Mouse (Mus musculus): ENCODE results near the gene Avpr1b.

DNA sequence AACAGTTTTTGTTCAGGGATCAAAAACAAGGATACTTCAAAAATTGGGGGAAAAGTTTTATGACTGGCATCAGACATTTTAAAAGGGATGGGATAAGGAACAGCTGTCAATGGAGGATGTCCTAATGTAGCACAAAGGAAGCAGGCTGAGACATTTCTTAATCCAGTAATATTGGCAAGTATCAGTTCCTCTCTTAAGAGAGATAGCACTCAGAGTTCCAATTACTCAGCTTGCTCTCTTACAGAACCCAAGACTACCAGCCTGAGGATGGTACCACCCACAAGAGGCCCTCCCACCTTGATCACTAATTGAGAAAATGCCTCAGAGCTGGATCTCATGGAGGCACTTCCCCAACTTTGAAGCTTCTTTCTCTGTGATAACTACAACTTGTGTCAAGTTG lies 38.5 kb upstream of the Avpr1b start:
- TF ChIP-seq POLR2A (IDR thresholded peaks at IDR 0.05; ENCODE audit: low read depth, low read length), result no peak
- TF ChIP-seq NRF1 (IDR thresholded peaks at IDR 0.05; ENCODE audit: low read depth, low read length), result no peak
- TF ChIP-seq CHD2 (IDR thresholded peaks at IDR 0.05; ENCODE audit: low read length), result no peak
- no peak for TF ChIP-seq KAT2A (IDR thresholded peaks at IDR 0.05; ENCODE audit: insufficient replicate concordance, low read length)
- no peak for TF ChIP-seq JUND (conservative IDR thresholded peaks at IDR 0.05; ENCODE audit: low read depth, low read length)
- TF ChIP-seq CTCF (conservative IDR thresholded peaks at IDR 0.05 in 1 of 2, IDR thresholded peaks at IDR 0.05 in 1 of 2; ENCODE audit: low read depth in 2 of 2, low read length in 2 of 2), result no peak
- no peak for TF ChIP-seq ZC3H11A (IDR thresholded peaks at IDR 0.05; ENCODE audit: low read depth, low read length)
- no peak for TF ChIP-seq ETS1 (conservative IDR thresholded peaks at IDR 0.05; ENCODE audit: low read depth, low read length)
- TF ChIP-seq RCOR1 (conservative IDR thresholded peaks at IDR 0.05; ENCODE audit: low read depth, low read length), result no peak
- TF ChIP-seq MAX (IDR thresholded peaks at IDR 0.05; ENCODE audit: low read length), result no peak
- no peak for TF ChIP-seq ZKSCAN1 (IDR thresholded peaks at IDR 0.05; ENCODE audit: borderline replicate concordance, low read depth, low read length)
- no peak for TF ChIP-seq EP300 (IDR thresholded peaks at IDR 0.05; ENCODE audit: low read length)

Data from CH12.LX (cell line).